Mouse (Mus musculus) limb, embryonic 11.5 days (tissue): ENCODE data around the gene Med13. TPM values are rescaled to one million over a fixed set of nuclear protein-coding genes. Genes with fewer than 3 reads are reported as not detected.

ENCODE experiments used
- ATAC-seq: fragments of 200-750 bp; cut with Nextera tagmentation; 2 replicates; pipeline ENCODE4 v1.8.0; 2017; ENCODE audit warnings: low read depth; ENCODE audit not compliant: insufficient number of reproducible peaks, low FRiP score, low TSS enrichment
- DNase-seq: peaks from one replicate; pipeline ENCODE4 v3.0.0-alpha.2; 2015; ENCODE audit warnings: low spot score
- H3K27ac ChIP-seq: fragments of 300-500 bp; sonication (generic); replicated peaks from 2 replicates; pipeline ENCODE4 v1.5.1; 2014; ENCODE audit warnings: low read depth, mild to moderate bottlenecking, low read length
- H3K27me3 ChIP-seq: fragments of 300-500 bp; sonication (generic); 2 replicates; pipeline ENCODE4 v1.6.1; 2014; ENCODE audit warnings: mild to moderate bottlenecking, low read length, mixed read lengths; ENCODE audit not compliant: control insufficient read depth, insufficient read depth
- H3K36me3 ChIP-seq: fragments of 300-500 bp; sonication (generic); 2 replicates; pipeline ENCODE4 v1.6.1; 2014; ENCODE audit warnings: mild to moderate bottlenecking, low read length, moderate library complexity, mixed read lengths; ENCODE audit not compliant: control insufficient read depth, insufficient read depth
- H3K4me1 ChIP-seq: fragments of 300-500 bp; sonication (generic); 2 replicates; pipeline ENCODE4 v1.6.1; 2014; ENCODE audit warnings: low read length, mixed read lengths; ENCODE audit not compliant: control insufficient read depth, insufficient read depth
- H3K4me2 ChIP-seq: fragments of 300-500 bp; sonication (generic); 2 replicates; pipeline ENCODE4 v1.6.1; 2014; ENCODE audit warnings: low read depth, mild to moderate bottlenecking, moderate library complexity; ENCODE audit not compliant: severe bottlenecking
- H3K4me3 ChIP-seq: fragments of 300-500 bp; sonication (generic); 2 replicates; pipeline ENCODE4 v1.5.1; 2014; ENCODE audit warnings: low read depth, low read length
- H3K9ac ChIP-seq: fragments of 300-500 bp; sonication (generic); 2 replicates; pipeline ENCODE4 v1.6.1; 2014; ENCODE audit warnings: mild to moderate bottlenecking, low read length
- H3K9me3 ChIP-seq: fragments of 300-500 bp; sonication (generic); 2 replicates; pipeline ENCODE4 v1.6.1; 2016; ENCODE audit warnings: low read length; ENCODE audit not compliant: control insufficient read depth
- WGBS: fragments of 180-500 bp; shearing (Covaris S2); extraction: QIAGEN DNeasy Blood & Tissue Kit; methylation state at CpG from one replicate; pipeline ENCODE4 v1.1.7; 2014; 5-methylcytosine and 5-hydroxymethylcytosine counted together
- polyA plus RNA-seq: library from polyadenylated mRNA; unstranded; fragments of >200 nt; fragmentation: Nextera tagmentation; extraction: Ambion mirVana; gene quantifications from 2 replicates; pipeline ENCODE4 v1.2.1, GENCODE M21; 2014

Gene Med13
- polyA plus RNA-seq, 1 experiment from 2014 or later, result 13.0 TPM

DNA sequence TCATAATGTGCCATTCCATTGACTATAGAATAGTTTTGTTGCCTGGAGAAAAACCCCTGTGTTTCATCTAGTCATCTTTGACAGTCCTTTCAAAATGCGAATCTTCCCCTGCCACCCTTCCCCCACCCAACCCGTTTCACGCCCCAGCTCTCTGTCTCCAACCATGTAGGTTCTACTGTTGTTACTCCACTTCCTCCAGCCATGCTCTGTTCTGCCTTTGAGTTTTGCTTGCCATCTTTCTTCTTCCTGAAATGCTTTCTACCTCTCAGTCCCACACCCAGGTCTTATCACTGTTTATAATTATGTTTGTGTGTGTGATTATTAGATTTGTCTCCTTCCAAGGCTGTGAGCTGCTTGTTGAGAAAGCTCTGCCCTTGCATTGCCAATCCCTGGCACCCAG lies 26.7 kb upstream of the Med13 start:
- Histone ChIP-seq H3K4me3 (no peak overlapping the region), H3K4me2 (no peak overlapping the region), H3K9me3 (no peaks in the 10 kb centered on the region), H3K36me3 (no peaks in the 10 kb centered on the region), H3K4me1 (peaks cover 9% of the 10 kb centered on the region; the same call in 1 of the 2 replicates), H3K27ac (no peak overlapping the region), H3K9ac (no peak overlapping the region), H3K27me3 (no peaks in the 10 kb centered on the region)
- WGBS, result 83% methylated on average over 3 of the region's 3 CpGs
- ATAC-seq (no peak), DNase-seq (no peak)

- Histone ChIP-seq H3K36me3 (no peaks in the 10 kb centered on the region), H3K4me2 (no peak overlapping the region), H3K27me3 (no peaks in the 10 kb centered on the region), H3K4me1 (peaks cover 9% of the 10 kb centered on the region; the same call in 1 of the 2 replicates), H3K4me3 (no peak overlapping the region), H3K9me3 (no peaks in the 10 kb centered on the region), H3K27ac (no peak overlapping the region), H3K9ac (no peak overlapping the region)
- DNase-seq (no peak), ATAC-seq (no peak)
- WGBS, result 90% methylated on average over 10 of the region's 10 CpGs
Measured at GRCm38 (mm10) chr11:86382520-86383157, 25.2 kb upstream of the Med13 start.

- no peak overlapping the region for H3K9ac ChIP-seq
- H3K4me2 ChIP-seq, result no peak overlapping the region
- DNase-seq, result no peak
- H3K27ac ChIP-seq, result no peak overlapping the region
- H3K27me3 ChIP-seq, result no peaks in the 10 kb centered on the region
- ATAC-seq, result no peak
- 82% methylated on average over 5 of the region's 5 CpGs for WGBS
- H3K9me3 ChIP-seq, result no peaks in the 10 kb centered on the region
- H3K36me3 ChIP-seq, result no peaks in the 10 kb centered on the region
- peaks cover 9% of the 10 kb centered on the region; the same call in 1 of the 2 replicates for H3K4me1 ChIP-seq
- no peak overlapping the region for H3K4me3 ChIP-seq
Measured at GRCm38 (mm10) chr11:86381478-86382091, 24.2 kb upstream of the Med13 start.

DNA sequence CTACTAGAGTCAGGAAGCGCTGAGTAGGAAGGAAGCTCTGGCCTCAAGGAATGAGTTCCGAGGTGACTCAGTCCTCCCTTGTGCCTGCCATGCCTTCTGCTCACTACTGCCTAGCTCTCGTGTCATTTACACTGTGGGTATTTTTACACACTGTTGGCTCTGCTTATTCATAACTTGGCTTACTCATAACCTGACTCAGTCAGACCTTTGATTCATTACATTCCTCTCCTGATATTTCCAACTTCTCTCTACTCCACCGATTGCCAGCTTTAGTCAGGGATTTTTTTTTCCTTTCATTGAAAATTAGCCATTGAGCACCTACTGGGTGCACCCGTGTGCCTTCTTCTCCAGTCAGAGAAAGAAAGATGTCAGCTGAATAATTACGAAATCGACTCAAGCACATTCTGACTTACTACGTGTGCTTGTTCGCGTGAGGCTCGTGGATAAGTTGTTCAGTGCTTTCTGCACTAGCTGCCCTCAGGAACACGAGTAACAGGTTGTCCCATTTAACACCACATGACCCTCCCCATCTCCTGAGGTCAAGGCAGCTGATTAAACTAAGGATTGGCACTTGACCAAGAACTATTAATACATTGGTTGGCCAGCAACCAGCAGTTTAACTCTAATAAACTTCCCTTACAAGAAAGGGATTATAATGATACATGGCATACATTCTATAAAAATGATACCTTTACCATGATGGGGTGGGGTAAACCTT lies 23.3 kb upstream of the Med13 start:
- DNase-seq, result no peak
- no peaks in the 10 kb centered on the region for H3K36me3 ChIP-seq
- H3K27me3 ChIP-seq, result no peaks in the 10 kb centered on the region
- no peak overlapping the region for H3K9ac ChIP-seq
- no peak overlapping the region for H3K4me2 ChIP-seq
- H3K27ac ChIP-seq, result no peak overlapping the region
- no peak for ATAC-seq
- 83% methylated on average over 12 of the region's 12 CpGs for WGBS
- no peak overlapping the region for H3K4me3 ChIP-seq
- H3K9me3 ChIP-seq, result no peaks in the 10 kb centered on the region
- H3K4me1 ChIP-seq, result peaks cover under 1% of the 10 kb centered on the region; the same call in 1 of the 2 replicates

GRCm38 (mm10) chr11:86378981-86379380 lies 21.6 kb upstream of the Med13 start:
- Histone ChIP-seq H3K9ac (no peak overlapping the region), H3K4me1 (no peaks in the 10 kb centered on the region), H3K4me2 (no peak overlapping the region), H3K9me3 (no peaks in the 10 kb centered on the region), H3K27me3 (no peaks in the 10 kb centered on the region), H3K4me3 (no peak overlapping the region), H3K36me3 (no peaks in the 10 kb centered on the region), H3K27ac (no peak overlapping the region)
- 70% methylated on average over 4 of the region's 4 CpGs for WGBS
- DNase-seq (no peak), ATAC-seq (no peak)

GRCm38 (mm10) chr11:86377841-86378240 lies 20.4 kb upstream of the Med13 start:
- Histone ChIP-seq H3K4me3 (no peak overlapping the region), H3K27ac (no peak overlapping the region), H3K4me1 (no peaks in the 10 kb centered on the region), H3K36me3 (no peaks in the 10 kb centered on the region), H3K9me3 (no peaks in the 10 kb centered on the region), H3K27me3 (no peaks in the 10 kb centered on the region), H3K9ac (no peak overlapping the region), H3K4me2 (no peak overlapping the region)
- DNase-seq (no peak), ATAC-seq (no peak)
- 95% methylated on average over 5 of the region's 5 CpGs for WGBS

DNA sequence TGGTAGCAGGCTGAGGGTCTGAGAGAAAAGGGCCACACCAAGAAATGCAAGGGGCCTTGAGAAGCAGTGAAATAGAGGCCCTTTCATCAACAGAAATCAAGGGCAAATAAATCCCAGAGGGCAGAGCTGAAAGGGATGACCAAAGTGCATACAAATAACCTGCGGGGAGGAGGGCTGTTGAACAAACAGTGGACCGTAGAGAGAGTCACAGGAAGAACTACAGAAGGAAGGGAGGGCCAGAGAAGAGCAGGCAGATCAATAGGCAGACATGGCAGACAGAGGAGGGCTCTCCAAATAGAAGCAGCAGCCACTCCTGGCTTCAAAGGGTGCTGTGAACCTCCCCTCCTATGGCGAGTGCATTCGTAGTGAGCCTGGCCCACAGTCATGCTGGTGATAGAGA lies 19.3 kb upstream of the Med13 start:
- no peak for ATAC-seq
- Histone ChIP-seq H3K9me3 (no peaks in the 10 kb centered on the region), H3K4me1 (no peaks in the 10 kb centered on the region), H3K9ac (no peak overlapping the region), H3K27ac (no peak overlapping the region), H3K4me3 (no peak overlapping the region), H3K27me3 (no peaks in the 10 kb centered on the region), H3K4me2 (no peak overlapping the region), H3K36me3 (no peaks in the 10 kb centered on the region)
- no peak for DNase-seq
- WGBS, result 88% methylated on average over 4 of the region's 4 CpGs

DNA sequence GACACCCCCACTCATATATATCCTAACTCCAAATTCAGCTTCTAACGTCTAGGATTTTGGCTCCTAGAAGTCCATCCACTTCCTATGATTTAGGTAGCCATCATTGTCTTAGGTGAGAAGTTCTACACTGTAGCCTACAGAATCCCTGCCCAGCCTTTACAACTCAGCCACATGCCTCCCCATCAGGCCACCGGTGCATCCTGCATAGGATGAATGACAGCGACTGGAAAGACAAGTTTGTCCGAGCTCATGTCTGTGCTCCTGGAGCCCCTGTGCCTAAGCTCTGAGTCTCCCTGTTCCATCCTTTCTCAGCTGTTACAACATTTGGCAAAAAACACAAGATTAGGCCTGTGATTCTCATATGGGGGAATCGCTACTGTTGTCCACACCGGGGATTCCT lies 17.7 kb upstream of the Med13 start:
- ATAC-seq (no peak), DNase-seq (no peak)
- no peaks in the 10 kb centered on the region for H3K36me3 ChIP-seq
- no peaks in the 10 kb centered on the region for H3K27me3 ChIP-seq
- H3K4me3 ChIP-seq, result no peak overlapping the region
- H3K4me1 ChIP-seq, result no peaks in the 10 kb centered on the region
- no peak overlapping the region for H3K27ac ChIP-seq
- no peak overlapping the region for H3K4me2 ChIP-seq
- 85% methylated on average over 6 of the region's 6 CpGs for WGBS
- H3K9ac ChIP-seq, result no peak overlapping the region
- H3K9me3 ChIP-seq, result no peaks in the 10 kb centered on the region
